Mouse (Mus musculus) left cerebral cortex, adult 2 months (tissue): Measurements from ENCODE around the gene Chrnb2. TPM values are rescaled to one million over a fixed set of nuclear protein-coding genes. Genes with fewer than 3 reads are reported as not detected.
"Not testable (repeated sequence)": the region's sequence is repeated elsewhere in the genome, so short reads cannot be mapped to it uniquely, and the experiment has no call there.

Source experiments
- DNase-seq, 2 experiments: peaks; one replicate each; pipeline ENCODE4 v3.0.0; 2021 to 2022; ENCODE audit warnings: low spot score in 2 of 2, mixed read lengths in 1 of 2; ENCODE audit errors: extremely low spot score in 1 of 2
- H3K27ac ChIP-seq: fragments of 200-600 bp; 2 replicates; pipeline ENCODE4 v1.8.1; 2022
- H3K4me3 ChIP-seq: fragments of 200-600 bp; 2 replicates; pipeline ENCODE4 v1.8.1; 2022
- CTCF ChIP-seq: fragments of 200-600 bp; IDR thresholded peaks from 2 replicates; pipeline ENCODE4 v1.8.1; 2022; ENCODE audit warnings: antibody characterized with exemption, mild to moderate bottlenecking, moderate library complexity
- intact Hi-C: fragments of 180-260 bp; cut with DNase I; formaldehyde crosslinking; loops from one replicate; pipeline ENCODE4 v1.15.1; 2025
- long read RNA-seq, 2 experiments: library from polyadenylated mRNA; stranded (forward); transcript quantifications; one replicate each; pipeline ENCODE4 v2.0.0; 2021; ENCODE audit warnings: borderline mapping rate in 2 of 2
- total RNA-seq, 2 experiments: library from RNA; stranded (reverse); gene quantifications; 2 replicates each; pipeline ENCODE4 v1.2.3; 2021

Chrnb2 gene
- 10 to 100 TPM; 29.0 to 29.3 TPM for total RNA-seq
- long read RNA-seq, experiment 1, full-length matches to known transcripts = 23 of 58 reads
- long read RNA-seq, experiment 1, partial matches to known transcripts = 22 of 58 reads
- long read RNA-seq, experiment 1, other reads (novel, unspliced or antisense) = 13 of 58 reads
- long read RNA-seq, experiment 2, full-length matches to known transcripts = 23 of 55 reads
- long read RNA-seq, experiment 2, partial matches to known transcripts = 26 of 55 reads
- long read RNA-seq, experiment 2, other reads (novel, unspliced or antisense) = 6 of 55 reads

- Histone ChIP-seq H3K27ac (peak within 1 kb of the TSS; percentile 81), H3K4me3 (peak within 1 kb of the TSS; percentile 56)
- DNase-seq = peak; percentile 47 to 62
- TF ChIP-seq CTCF = no peak
- intact Hi-C loops = no loop called here
Observed at GRCm38 (mm10) chr3:89764119-89764724, at the start of gene Chrnb2. Gene Chrnb2, minus strand, starts transcription at chr3:89764632.

GRCm38 (mm10) chr3:89814051-89814450 lies 49.6 kb upstream of the Chrnb2 start:
- H3K4me3 ChIP-seq = no peak overlapping the region
- DNase-seq = no peak
- no peak overlapping the region for H3K27ac ChIP-seq
- TF ChIP-seq CTCF = no peak
- intact Hi-C loops = no loop called here

DNA sequence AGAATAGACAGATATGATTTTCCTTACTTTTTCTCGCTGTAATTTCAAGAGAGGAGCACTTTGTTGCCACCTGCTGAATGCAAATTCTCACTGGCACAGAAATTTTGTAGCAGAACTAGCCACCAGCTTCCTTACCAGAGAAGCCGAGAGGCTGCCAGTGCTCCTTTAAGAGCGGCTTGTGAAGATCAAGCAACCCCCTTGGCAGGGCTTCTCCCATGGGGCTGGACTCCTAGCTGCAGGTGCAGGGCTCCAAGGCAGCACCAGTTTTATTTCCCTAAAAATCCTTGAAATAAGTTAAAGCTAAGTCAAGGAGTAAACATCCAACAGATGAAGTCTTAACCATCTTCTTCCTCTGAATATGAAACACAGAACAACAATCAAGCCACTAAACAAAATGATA lies 47.7 kb upstream of the Chrnb2 start:
- no peak overlapping the region for H3K27ac ChIP-seq
- DNase-seq = no peak
- H3K4me3 ChIP-seq = no peak overlapping the region
- TF ChIP-seq CTCF = no peak
- intact Hi-C loops = no loop called here

DNA sequence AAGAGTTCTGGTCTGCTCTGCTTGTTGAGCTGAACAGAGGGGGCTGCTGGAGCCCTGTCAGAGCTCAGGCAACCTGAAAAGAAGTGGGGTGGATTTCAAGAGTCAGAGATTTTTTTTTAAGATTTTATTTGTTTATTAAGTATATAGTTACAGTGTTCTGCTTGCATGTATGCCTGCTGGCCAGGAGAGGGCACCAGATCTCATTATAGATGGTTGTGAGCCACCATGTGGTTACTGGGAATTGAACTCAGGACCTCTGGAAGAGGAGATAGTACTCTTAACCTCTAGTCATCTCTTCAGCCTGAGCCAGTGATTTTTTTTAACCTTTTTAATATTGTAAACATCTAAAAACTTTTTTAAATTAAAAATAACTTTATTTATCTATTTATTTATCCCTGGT lies 46.4 kb upstream of the Chrnb2 start:
- H3K27ac ChIP-seq = no peak overlapping the region
- H3K4me3 ChIP-seq = no peak overlapping the region
- TF ChIP-seq CTCF = peak; percentile 49
- no peak for DNase-seq
- intact Hi-C loops = no loop called here

GRCm38 (mm10) chr3:89808638-89809037 lies 44.2 kb upstream of the Chrnb2 start:
- DNase-seq = no peak
- Histone ChIP-seq H3K27ac (no peak overlapping the region), H3K4me3 (no peak overlapping the region)
- intact Hi-C loops = no loop called here
- no peak for TF ChIP-seq CTCF

- no peak for TF ChIP-seq CTCF
- Histone ChIP-seq H3K27ac (no peak overlapping the region), H3K4me3 (no peak overlapping the region)
- DNase-seq = no peak
- intact Hi-C loops = no loop called here
Observed at GRCm38 (mm10) chr3:89807881-89808280, 43.4 kb upstream of the Chrnb2 start.

GRCm38 (mm10) chr3:89807171-89807570 lies 42.7 kb upstream of the Chrnb2 start:
- no peak overlapping the region for H3K27ac ChIP-seq
- no peak for TF ChIP-seq CTCF
- H3K4me3 ChIP-seq = no peak overlapping the region
- no peak for DNase-seq
- intact Hi-C loops = no loop called here

- Histone ChIP-seq H3K27ac (no peak overlapping the region), H3K4me3 (no peak overlapping the region)
- intact Hi-C loops = no loop called here
- no peak for DNase-seq
- peak; percentile 10 for TF ChIP-seq CTCF
Observed at GRCm38 (mm10) chr3:89806751-89807150, 42.3 kb upstream of the Chrnb2 start.

DNA sequence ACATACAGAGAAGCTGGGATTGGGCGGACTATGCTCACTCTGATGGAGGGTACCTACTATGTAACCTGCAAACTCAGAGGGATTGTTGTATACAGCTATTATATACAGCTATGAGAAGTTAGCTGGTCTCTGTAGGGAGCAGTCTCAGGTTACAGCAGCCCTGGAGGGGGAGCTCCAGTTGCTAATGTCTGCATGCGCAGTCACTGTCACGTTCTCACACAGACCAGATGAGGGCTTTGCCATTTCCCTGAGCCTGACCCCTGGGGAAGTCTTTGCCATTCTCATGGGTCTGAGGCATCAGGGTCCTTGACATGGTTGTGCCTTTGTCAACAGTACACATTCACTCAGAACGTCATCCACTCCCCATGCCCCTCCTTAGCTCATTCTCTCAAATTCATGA lies 40.7 kb upstream of the Chrnb2 start:
- intact Hi-C loops = no loop called here
- no peak overlapping the region for H3K4me3 ChIP-seq
- no peak overlapping the region for H3K27ac ChIP-seq
- DNase-seq = no peak
- no peak for TF ChIP-seq CTCF

- Histone ChIP-seq H3K27ac (no peak overlapping the region), H3K4me3 (no peak overlapping the region)
- TF ChIP-seq CTCF = no peak
- intact Hi-C loops = no loop called here
- DNase-seq = no peak
Observed at GRCm38 (mm10) chr3:89802876-89803275, 38.4 kb upstream of the Chrnb2 start.

DNA sequence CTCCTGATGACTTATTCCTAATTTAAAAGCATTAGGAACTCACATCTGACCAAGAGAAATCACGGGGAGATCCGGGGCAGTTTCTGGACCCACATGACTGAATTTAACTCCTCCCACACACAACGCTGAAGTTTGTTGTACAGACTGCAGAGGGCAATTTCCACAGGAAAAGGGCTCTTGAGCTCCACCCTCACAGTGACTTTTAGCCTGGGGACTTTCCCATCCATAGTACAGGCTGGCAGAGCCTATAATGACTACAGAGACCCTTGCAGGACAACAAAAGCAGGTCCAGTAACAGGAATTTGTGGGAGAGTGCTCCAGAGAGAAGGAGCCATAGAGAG lies 37.0 kb upstream of the Chrnb2 start:
- no peak for TF ChIP-seq CTCF
- intact Hi-C loops = no loop called here
- Histone ChIP-seq H3K27ac (no peak overlapping the region), H3K4me3 (no peak overlapping the region)
- DNase-seq = no peak

GRCm38 (mm10) chr3:89800774-89801506 lies 36.5 kb upstream of the Chrnb2 start:
- no peak for TF ChIP-seq CTCF
- intact Hi-C loops = no loop called here
- DNase-seq = no peak
- Histone ChIP-seq H3K27ac (no peak overlapping the region), H3K4me3 (no peak overlapping the region)

- intact Hi-C loops, DNase-seq, H3K4me3 ChIP-seq, H3K27ac ChIP-seq: not testable (repeated sequence)
Observed at GRCm38 (mm10) chr3:89800078-89800477, 35.6 kb upstream of the Chrnb2 start.
